Mouse (Mus musculus) limb, embryonic 13.5 days (tissue): Measurements from ENCODE around the gene Hes1. TPM values are rescaled to one million over a fixed set of nuclear protein-coding genes. Genes with fewer than 3 reads are reported as not detected.

Experiments
- ATAC-seq: fragments of 200-750 bp; cut with Nextera tagmentation; 2 replicates; pipeline ENCODE4 v1.8.0; 2017; ENCODE audit warnings: low read depth, moderate number of reproducible peaks, moderate TSS enrichment; ENCODE audit not compliant: low FRiP score
- H3K27ac ChIP-seq: fragments of 300-500 bp; sonication (generic); 2 replicates; pipeline ENCODE4 v1.5.1; 2015; ENCODE audit warnings: inconsistent platforms, mild to moderate bottlenecking, moderate library complexity
- H3K27me3 ChIP-seq: fragments of 300-500 bp; sonication (generic); 2 replicates; pipeline ENCODE4 v1.6.1; 2015; ENCODE audit warnings: mild to moderate bottlenecking, inconsistent platforms
- H3K36me3 ChIP-seq: fragments of 300-500 bp; sonication (generic); 2 replicates; pipeline ENCODE4 v1.6.1; 2015; ENCODE audit warnings: inconsistent platforms, mild to moderate bottlenecking, moderate library complexity
- H3K4me1 ChIP-seq: fragments of 300-500 bp; sonication (generic); 2 replicates; pipeline ENCODE4 v1.6.1; 2015; ENCODE audit warnings: inconsistent platforms
- H3K4me2 ChIP-seq: fragments of 300-500 bp; sonication (generic); replicated peaks from 2 replicates; pipeline ENCODE4 v1.6.1; 2015; ENCODE audit warnings: inconsistent platforms, mild to moderate bottlenecking, moderate library complexity
- H3K4me3 ChIP-seq: fragments of 300-500 bp; sonication (generic); 2 replicates; pipeline ENCODE4 v1.5.1; 2015; ENCODE audit warnings: moderate library complexity, mild to moderate bottlenecking, inconsistent platforms
- H3K9ac ChIP-seq: fragments of 300-500 bp; sonication (generic); 2 replicates; pipeline ENCODE4 v1.6.1; 2015; ENCODE audit warnings: mild to moderate bottlenecking, inconsistent platforms
- H3K9me3 ChIP-seq: fragments of 300-500 bp; sonication (generic); 2 replicates; pipeline ENCODE4 v1.6.1; 2016; ENCODE audit warnings: inconsistent platforms
- WGBS: fragments of 180-500 bp; shearing (Covaris S2); methylation state at CpG from one replicate; pipeline ENCODE4 v1.1.7; 2015; 5-methylcytosine and 5-hydroxymethylcytosine counted together
- polyA plus RNA-seq: library from polyadenylated mRNA; unstranded; fragments of >200 nt; fragmentation: Nextera tagmentation; extraction: Ambion mirVana; gene quantifications from 2 replicates; pipeline ENCODE4 v1.2.1, GENCODE M21; 2015

Hes1 gene
- polyA plus RNA-seq, 1 experiment from 2014 or later: 50.2 TPM

DNA sequence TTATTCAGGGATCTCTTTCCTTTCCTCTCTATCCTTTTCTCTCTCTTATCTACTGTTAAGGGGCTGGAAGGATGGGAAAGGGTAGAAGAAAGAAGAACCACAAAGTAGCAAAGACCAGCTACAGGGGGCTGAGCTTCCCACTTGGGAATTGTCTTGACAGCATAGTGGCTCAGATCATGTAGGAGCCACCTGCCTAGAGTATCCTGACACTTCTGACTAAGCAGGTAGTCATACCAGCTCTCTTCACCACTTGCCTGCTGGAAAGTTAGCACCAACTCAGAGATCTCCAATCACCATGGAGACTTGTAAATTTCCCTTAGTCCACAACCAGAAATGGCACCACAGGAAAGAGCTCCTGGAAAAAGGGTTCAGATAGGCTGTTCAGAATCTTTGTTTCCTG lies 46.9 kb downstream of the Hes1 start:
- H3K27me3 ChIP-seq: no peaks in the 10 kb centered on the region
- no peak for ATAC-seq
- no peaks in the 10 kb centered on the region for H3K36me3 ChIP-seq
- no peak overlapping the region for H3K4me3 ChIP-seq
- H3K9me3 ChIP-seq: no peaks in the 10 kb centered on the region
- peaks cover 16% of the 10 kb centered on the region for H3K4me1 ChIP-seq
- H3K4me2 ChIP-seq: no peak overlapping the region
- H3K9ac ChIP-seq: no peak overlapping the region
- H3K27ac ChIP-seq: no peak overlapping the region

DNA sequence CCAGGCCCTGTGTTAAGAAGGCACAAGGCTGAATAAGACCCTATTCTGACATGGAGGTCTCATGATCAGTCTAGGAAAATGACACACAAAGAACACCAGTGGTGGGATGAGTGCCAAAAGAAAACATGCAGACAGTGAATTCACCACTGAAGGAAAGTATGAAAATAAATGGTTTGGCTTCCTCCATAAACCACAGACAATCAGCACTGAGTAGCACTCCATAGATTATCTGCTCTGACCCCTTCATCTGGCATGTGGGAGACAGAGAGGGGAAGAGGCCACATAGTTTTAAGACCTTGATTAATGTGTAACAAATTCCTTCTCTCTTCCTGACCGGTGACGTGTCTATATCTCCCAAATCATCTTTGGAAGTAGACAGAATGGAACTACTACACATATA lies 47.4 kb downstream of the Hes1 start:
- Histone ChIP-seq H3K27me3 (no peaks in the 10 kb centered on the region), H3K4me2 (no peak overlapping the region), H3K4me3 (no peak overlapping the region), H3K4me1 (peaks cover 19% of the 10 kb centered on the region), H3K9me3 (no peaks in the 10 kb centered on the region), H3K9ac (no peak overlapping the region), H3K27ac (no peak overlapping the region), H3K36me3 (no peaks in the 10 kb centered on the region)
- 55% methylated on average over 2 of the region's 2 CpGs for WGBS
- ATAC-seq: no peak

DNA sequence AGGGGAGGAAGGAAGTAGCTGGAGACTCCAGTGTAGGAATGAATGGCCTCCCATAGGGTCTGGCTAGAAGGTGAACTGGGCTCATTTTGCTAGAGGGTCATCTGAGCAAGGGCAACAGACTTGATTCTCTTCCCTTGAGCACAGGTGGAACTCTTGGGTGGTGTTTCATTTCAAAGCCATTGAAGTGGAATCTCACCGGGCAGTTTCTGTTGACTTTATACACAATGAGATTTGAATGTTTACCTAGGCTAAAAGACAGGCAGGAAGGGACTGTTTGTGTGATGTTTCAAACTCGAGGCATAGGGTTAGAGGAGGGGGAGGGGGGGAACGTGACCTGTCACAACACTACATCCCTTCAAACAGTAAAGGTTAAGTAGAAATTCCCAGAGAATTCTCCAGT lies 49.0 kb downstream of the Hes1 start:
- no peak overlapping the region for H3K9ac ChIP-seq
- no peak for ATAC-seq
- peaks cover 23% of the 10 kb centered on the region for H3K4me1 ChIP-seq
- H3K9me3 ChIP-seq: no peaks in the 10 kb centered on the region
- no peak overlapping the region for H3K4me2 ChIP-seq
- H3K36me3 ChIP-seq: no peaks in the 10 kb centered on the region
- no peak overlapping the region for H3K4me3 ChIP-seq
- no peak overlapping the region for H3K27ac ChIP-seq
- 25% methylated on average over 3 of the region's 3 CpGs for WGBS
- no peaks in the 10 kb centered on the region for H3K27me3 ChIP-seq

DNA sequence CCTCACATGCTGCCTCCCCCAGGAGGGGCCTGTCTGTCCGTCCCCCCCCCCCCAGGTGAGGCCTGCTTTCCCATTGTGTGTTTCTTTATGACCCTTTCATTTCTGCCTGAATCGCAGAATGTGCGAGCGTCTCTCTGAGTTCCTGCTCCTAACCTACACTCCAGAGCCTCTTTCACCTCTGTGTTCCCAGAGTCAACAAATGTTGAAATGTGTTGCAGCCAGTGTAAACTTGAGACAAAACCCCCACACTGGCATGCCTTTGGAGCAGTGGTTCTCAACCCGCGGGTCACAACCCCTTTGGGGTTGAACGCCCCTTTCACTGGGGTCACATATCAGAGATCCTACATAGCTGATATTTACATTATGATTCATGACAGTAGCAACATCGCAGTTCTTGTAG lies 49.6 kb downstream of the Hes1 start:
- Histone ChIP-seq H3K4me2 (no peak overlapping the region), H3K4me1 (peaks cover 23% of the 10 kb centered on the region), H3K27me3 (no peaks in the 10 kb centered on the region), H3K4me3 (no peak overlapping the region), H3K9ac (no peak overlapping the region), H3K9me3 (no peaks in the 10 kb centered on the region), H3K36me3 (no peaks in the 10 kb centered on the region), H3K27ac (no peak overlapping the region)
- WGBS: 85% methylated on average over 8 of the region's 8 CpGs
- ATAC-seq: no peak

DNA sequence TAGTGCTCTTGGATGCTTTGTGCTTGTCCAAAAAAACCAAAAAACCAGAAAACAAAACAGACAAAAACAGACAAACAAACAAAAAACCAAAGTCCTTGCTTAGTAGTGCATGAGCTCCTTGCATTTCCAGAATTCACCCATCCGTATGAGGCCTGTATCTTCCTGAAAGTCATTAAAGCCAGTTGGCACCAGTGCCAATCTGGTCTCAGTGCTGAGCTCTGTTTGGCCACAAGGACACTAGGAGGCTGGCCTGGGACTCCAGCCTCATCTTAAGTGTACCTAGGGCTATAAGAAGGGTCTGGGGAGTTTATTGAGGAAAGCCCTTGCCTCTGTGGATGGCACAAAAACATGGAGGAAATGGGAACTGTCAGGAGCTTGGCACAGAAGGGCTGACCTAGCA lies 50.3 kb downstream of the Hes1 start:
- 81% methylated on average over 1 of the region's 1 CpGs for WGBS
- Histone ChIP-seq H3K27ac (no peak overlapping the region), H3K9me3 (no peaks in the 10 kb centered on the region), H3K4me3 (no peak overlapping the region), H3K9ac (no peak overlapping the region), H3K4me1 (peaks cover 23% of the 10 kb centered on the region), H3K4me2 (no peak overlapping the region), H3K27me3 (no peaks in the 10 kb centered on the region), H3K36me3 (no peaks in the 10 kb centered on the region)
- no peak for ATAC-seq

Other genes with a start within 250 kb of the Hes1 start
- gene Cpn2, start 203.1 kb downstream of the Hes1 start, polyA plus RNA-seq: not detected in 2 replicates
- gene Lrrc15, start 218.9 kb downstream of the Hes1 start, polyA plus RNA-seq: 0.87 and 1.1 TPM in 2 replicates
- 0.76 and 1.3 TPM in 2 replicates for gene Gp5, start 246.4 kb downstream of the Hes1 start, polyA plus RNA-seq